Mouse (Mus musculus): ENCODE results near the gene Galnt9. TPM values are rescaled to one million over a fixed set of nuclear protein-coding genes. Genes with fewer than 3 reads are reported as not detected.
A peak's percentile ranks its signal among the peaks of the same experiment; 100 is the strongest.

The Galnt9 gene
- polyA plus RNA-seq, 1 experiment from 2014 or later: 0.11 TPM

- H3K36me3 ChIP-seq (replicated peaks; ENCODE audit: insufficient read depth, low read length): no peaks in the 10 kb centered on the region
- H3K9me3 ChIP-seq (ENCODE audit: low read length): no peaks in the 10 kb centered on the region
- no peak overlapping the region for H3K9ac ChIP-seq (replicated peaks)
- no peak overlapping the region for H3K27ac ChIP-seq (ENCODE audit: low read depth)
- TF ChIP-seq CTCF (IDR thresholded peaks at IDR 0.05; ENCODE audit: low read depth) (no peak), EP300 (IDR thresholded peaks at IDR 0.05; ENCODE audit: low read depth) (no peak)
- no peak overlapping the region for H3K4me2 ChIP-seq (ENCODE audit: low read depth, low read length)
- H3K27me3 ChIP-seq (ENCODE audit: insufficient read depth, low read length): peaks cover 38% of the 10 kb centered on the region
- WGBS (ENCODE audit: insufficient replicate concordance): 66% methylated on average over 6 of the region's 6 CpGs
- no peak overlapping the region for H3K4me3 ChIP-seq (ENCODE audit: low read depth, low read length)
- DNase-seq: no peak
- no peaks in the 10 kb centered on the region for H3K4me1 ChIP-seq (ENCODE audit: insufficient read depth)
- no peak for ATAC-seq
These were observed 2.7 kb upstream of the Galnt9 start for GRCm38 (mm10) chr5:110541456-110541855.

DNA sequence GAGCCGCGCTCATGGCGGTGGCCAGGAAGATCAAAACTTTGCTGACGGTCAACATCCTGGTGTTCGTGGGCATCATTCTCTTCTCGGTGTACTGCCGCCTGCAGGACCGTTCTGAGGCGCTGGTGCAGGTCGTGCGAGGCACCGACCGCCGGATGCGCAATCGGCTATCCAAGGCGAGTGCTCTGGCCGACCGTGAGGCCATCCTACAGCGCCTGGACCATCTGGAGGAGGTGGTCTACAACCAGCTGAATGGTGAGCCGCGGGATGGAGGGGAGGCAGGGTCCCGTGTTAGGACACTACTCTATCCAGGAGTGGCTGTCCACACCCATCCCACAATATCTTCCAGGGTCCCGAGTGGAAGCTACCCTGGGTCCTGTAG lies 525 bp downstream of the Galnt9 start:
- Histone ChIP-seq H3K9me3 (ENCODE audit: low read length) (no peaks in the 10 kb centered on the region), H3K27ac (ENCODE audit: low read depth) (no peak overlapping the region), H3K27me3 (ENCODE audit: insufficient read depth, low read length) (peaks cover 40% of the 10 kb centered on the region), H3K36me3 (replicated peaks; ENCODE audit: insufficient read depth, low read length) (no peaks in the 10 kb centered on the region), H3K9ac (replicated peaks) (no peak overlapping the region), H3K4me1 (ENCODE audit: insufficient read depth) (no peaks in the 10 kb centered on the region), H3K4me3 (ENCODE audit: low read depth, low read length) (no peak overlapping the region), H3K4me2 (ENCODE audit: low read depth, low read length) (no peak overlapping the region)
- DNase-seq (no peak), ATAC-seq (no peak)
- 4% methylated on average over 24 of the region's 24 CpGs for WGBS (ENCODE audit: insufficient replicate concordance)
- TF ChIP-seq EP300 (IDR thresholded peaks at IDR 0.05; ENCODE audit: low read depth) (no peak), CTCF (IDR thresholded peaks at IDR 0.05; ENCODE audit: low read depth) (0 out of 2 replicates have a peak, but pooled peaks have one; percentile 2)

DNA sequence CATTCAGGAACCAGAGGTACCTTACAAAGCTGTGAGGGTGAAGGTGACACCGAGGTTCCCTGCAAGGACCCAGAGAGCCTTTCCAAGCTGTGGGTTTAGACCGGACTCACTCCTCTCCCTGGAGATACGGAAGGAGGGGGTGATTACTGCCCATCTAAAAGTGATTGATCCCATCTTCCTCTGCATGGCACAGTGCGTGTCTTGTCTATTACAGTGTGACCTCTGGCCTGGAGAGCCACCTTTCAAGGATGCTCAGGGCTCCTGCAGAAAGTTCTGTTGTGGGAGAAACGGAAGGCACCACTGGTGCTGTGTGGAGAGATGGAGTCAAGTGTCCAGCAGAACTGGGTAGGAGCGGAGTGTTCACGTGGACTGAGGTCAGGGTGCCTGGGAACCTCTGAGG lies 1.2 kb downstream of the Galnt9 start:
- WGBS (ENCODE audit: insufficient replicate concordance): 62% methylated on average over 7 of the region's 7 CpGs
- H3K4me2 ChIP-seq (ENCODE audit: low read depth, low read length): no peak overlapping the region
- DNase-seq (no peak), ATAC-seq (no peak)
- H3K36me3 ChIP-seq (replicated peaks; ENCODE audit: insufficient read depth, low read length): no peaks in the 10 kb centered on the region
- no peak overlapping the region for H3K4me3 ChIP-seq (ENCODE audit: low read depth, low read length)
- H3K4me1 ChIP-seq (ENCODE audit: insufficient read depth): no peaks in the 10 kb centered on the region
- no peak for TF ChIP-seq CTCF (IDR thresholded peaks at IDR 0.05; ENCODE audit: low read depth)
- TF ChIP-seq EP300 (IDR thresholded peaks at IDR 0.05; ENCODE audit: low read depth): no peak
- no peaks in the 10 kb centered on the region for H3K9me3 ChIP-seq (ENCODE audit: low read length)
- H3K27ac ChIP-seq (ENCODE audit: low read depth): no peak overlapping the region
- H3K27me3 ChIP-seq (ENCODE audit: insufficient read depth, low read length): peaks cover 40% of the 10 kb centered on the region
- no peak overlapping the region for H3K9ac ChIP-seq (replicated peaks)

DNA sequence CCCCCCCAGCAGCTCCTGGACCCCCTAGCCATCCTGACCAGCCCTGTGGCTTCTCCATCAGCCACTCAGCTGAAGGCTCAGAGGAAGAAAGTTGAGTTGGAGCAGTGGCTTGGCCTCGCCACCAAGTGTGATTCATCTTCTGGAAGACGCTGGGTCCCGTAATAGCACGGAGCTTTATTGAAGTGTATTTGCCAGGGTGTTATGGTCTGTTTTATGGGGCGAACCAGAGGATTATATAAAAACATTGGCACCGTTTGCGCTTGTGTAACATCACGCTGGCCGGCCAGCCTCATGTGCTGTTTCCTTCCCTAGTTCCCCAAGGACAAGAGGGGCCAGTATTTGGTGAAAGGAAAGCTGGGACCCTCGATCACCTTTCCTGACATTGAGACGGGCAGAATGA lies 2.0 kb downstream of the Galnt9 start:
- DNase-seq (no peak), ATAC-seq (no peak)
- TF ChIP-seq CTCF (IDR thresholded peaks at IDR 0.05; ENCODE audit: low read depth) (no peak), EP300 (IDR thresholded peaks at IDR 0.05; ENCODE audit: low read depth) (no peak)
- no peaks in the 10 kb centered on the region for H3K4me1 ChIP-seq (ENCODE audit: insufficient read depth)
- no peak overlapping the region for H3K27ac ChIP-seq (ENCODE audit: low read depth)
- 69% methylated on average over 11 of the region's 11 CpGs for WGBS (ENCODE audit: insufficient replicate concordance)
- H3K4me2 ChIP-seq (ENCODE audit: low read depth, low read length): no peak overlapping the region
- no peaks in the 10 kb centered on the region for H3K9me3 ChIP-seq (ENCODE audit: low read length)
- no peaks in the 10 kb centered on the region for H3K36me3 ChIP-seq (replicated peaks; ENCODE audit: insufficient read depth, low read length)
- H3K4me3 ChIP-seq (ENCODE audit: low read depth, low read length): no peak overlapping the region
- H3K27me3 ChIP-seq (ENCODE audit: insufficient read depth, low read length): peaks cover 40% of the 10 kb centered on the region
- H3K9ac ChIP-seq (replicated peaks): no peak overlapping the region

- Histone ChIP-seq H3K4me3 (ENCODE audit: low read depth, low read length) (no peak overlapping the region), H3K9ac (replicated peaks) (no peak overlapping the region), H3K4me1 (ENCODE audit: insufficient read depth) (no peaks in the 10 kb centered on the region), H3K27me3 (ENCODE audit: insufficient read depth, low read length) (peaks cover 40% of the 10 kb centered on the region), H3K9me3 (ENCODE audit: low read length) (no peaks in the 10 kb centered on the region), H3K36me3 (replicated peaks; ENCODE audit: insufficient read depth, low read length) (no peaks in the 10 kb centered on the region), H3K27ac (ENCODE audit: low read depth) (no peak overlapping the region), H3K4me2 (ENCODE audit: low read depth, low read length) (no peak overlapping the region)
- no peak for ATAC-seq
- TF ChIP-seq EP300 (IDR thresholded peaks at IDR 0.05; ENCODE audit: low read depth): no peak
- no peak for TF ChIP-seq CTCF (IDR thresholded peaks at IDR 0.05; ENCODE audit: low read depth)
- no peak for DNase-seq
- 61% methylated on average over 5 of the region's 5 CpGs for WGBS (ENCODE audit: insufficient replicate concordance)
These were observed 2.7 kb downstream of the Galnt9 start for GRCm38 (mm10) chr5:110546726-110547406.

GRCm38 (mm10) chr5:110548446-110548845 lies 4.3 kb downstream of the Galnt9 start:
- WGBS (ENCODE audit: insufficient replicate concordance): 46% methylated on average over 7 of the region's 7 CpGs

More at GRCm38 (mm10) chr5:110548446-110548845, 4.3 kb downstream of the Galnt9 start:
- Histone ChIP-seq H3K4me2 (ENCODE audit: low read depth, low read length) (no peak overlapping the region), H3K9me3 (ENCODE audit: low read length) (no peaks in the 10 kb centered on the region), H3K4me3 (ENCODE audit: low read depth, low read length) (no peak overlapping the region), H3K4me1 (ENCODE audit: insufficient read depth) (no peaks in the 10 kb centered on the region), H3K27ac (ENCODE audit: low read depth) (no peak overlapping the region), H3K27me3 (ENCODE audit: insufficient read depth, low read length) (peaks cover 29% of the 10 kb centered on the region), H3K36me3 (replicated peaks; ENCODE audit: insufficient read depth, low read length) (no peaks in the 10 kb centered on the region), H3K9ac (replicated peaks) (no peak overlapping the region)
- ATAC-seq (no peak), DNase-seq (no peak)
- TF ChIP-seq CTCF (IDR thresholded peaks at IDR 0.05; ENCODE audit: low read depth): no peak
- no peak for TF ChIP-seq EP300 (IDR thresholded peaks at IDR 0.05; ENCODE audit: low read depth)
